Mouse (Mus musculus): ENCODE measurements around the gene Dydc2. TPM values are rescaled to one million over a fixed set of nuclear protein-coding genes. Genes with fewer than 3 reads are reported as not detected.

Gene Dydc2
- polyA plus RNA-seq, 1 experiment from 2014 or later = 0.28 TPM

DNA sequence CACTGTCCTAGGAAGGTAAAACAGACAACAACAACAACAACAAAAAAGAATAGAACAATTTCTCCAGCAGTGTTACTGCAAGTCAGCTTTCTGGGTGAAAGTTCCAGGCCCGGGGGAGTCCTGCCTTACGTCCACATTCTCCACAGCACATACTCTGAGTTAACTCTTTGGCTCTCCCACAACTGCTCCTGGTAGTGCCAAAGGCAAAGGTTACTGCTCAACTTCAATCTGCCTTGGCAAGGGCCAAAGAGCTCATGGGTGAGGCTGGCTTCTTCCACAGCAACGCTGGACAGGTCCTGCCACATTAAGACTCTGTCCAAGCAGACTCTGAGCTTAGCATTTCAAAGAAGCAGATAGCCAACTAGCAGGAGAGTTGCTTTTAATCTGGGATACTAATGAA lies 57.1 kb downstream of the Dydc2 start:
- Histone ChIP-seq H3K9ac (replicated peaks; ENCODE audit: low read length) (no peak overlapping the region), H3K27me3 (ENCODE audit: control insufficient read depth, insufficient read depth, low read length) (no peaks in the 10 kb centered on the region), H3K4me3 (replicated peaks; ENCODE audit: low read depth, low read length) (no peak overlapping the region), H3K4me1 (ENCODE audit: control insufficient read depth, insufficient read depth, low read length) (peaks cover 4% of the 10 kb centered on the region), H3K27ac (replicated peaks; ENCODE audit: low read depth, low read length) (no peak overlapping the region), H3K9me3 (ENCODE audit: control insufficient read depth, low read length) (no peaks in the 10 kb centered on the region), H3K36me3 (ENCODE audit: control insufficient read depth, insufficient read depth, low read length) (no peaks in the 10 kb centered on the region), H3K4me2 (ENCODE audit: low read length) (no peak overlapping the region)
- WGBS = 86% methylated on average over 3 of the region's 3 CpGs
- no peak for ATAC-seq (ENCODE audit: low FRiP score, low TSS enrichment)
- DNase-seq = no peak

DNA sequence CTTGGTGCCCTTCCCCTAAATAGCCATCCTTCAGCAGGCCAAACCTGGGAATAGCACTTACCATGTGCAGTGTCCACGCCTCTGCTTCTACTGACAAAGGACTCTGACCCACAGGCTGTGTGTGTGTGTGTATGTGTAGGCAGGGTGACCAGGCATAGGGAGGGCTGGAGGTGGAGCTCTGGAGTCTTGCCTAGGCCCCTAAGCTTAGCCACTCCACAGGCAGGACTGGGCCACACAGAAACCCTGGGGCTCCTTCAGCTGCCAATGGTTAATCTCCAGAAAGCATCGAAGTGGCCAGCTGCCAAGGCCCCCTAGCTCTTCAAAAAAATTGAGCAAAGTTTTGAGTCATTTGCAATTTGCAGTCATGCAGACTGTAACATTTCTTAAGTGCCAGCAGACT lies 60.9 kb downstream of the Dydc2 start:
- Histone ChIP-seq H3K27ac (replicated peaks; ENCODE audit: low read depth, low read length) (no peak overlapping the region), H3K36me3 (ENCODE audit: control insufficient read depth, insufficient read depth, low read length) (no peaks in the 10 kb centered on the region; the same call in 1 of the 2 replicates), H3K27me3 (ENCODE audit: control insufficient read depth, insufficient read depth, low read length) (no peaks in the 10 kb centered on the region), H3K4me2 (ENCODE audit: low read length) (no peak overlapping the region), H3K4me1 (ENCODE audit: control insufficient read depth, insufficient read depth, low read length) (peaks cover 14% of the 10 kb centered on the region), H3K9me3 (ENCODE audit: control insufficient read depth, low read length) (no peaks in the 10 kb centered on the region), H3K9ac (replicated peaks; ENCODE audit: low read length) (no peak overlapping the region), H3K4me3 (replicated peaks; ENCODE audit: low read depth, low read length) (no peak overlapping the region)
- DNase-seq (no peak), ATAC-seq (ENCODE audit: low FRiP score, low TSS enrichment) (no peak)
- WGBS = 63% methylated on average over 2 of the region's 2 CpGs

DNA sequence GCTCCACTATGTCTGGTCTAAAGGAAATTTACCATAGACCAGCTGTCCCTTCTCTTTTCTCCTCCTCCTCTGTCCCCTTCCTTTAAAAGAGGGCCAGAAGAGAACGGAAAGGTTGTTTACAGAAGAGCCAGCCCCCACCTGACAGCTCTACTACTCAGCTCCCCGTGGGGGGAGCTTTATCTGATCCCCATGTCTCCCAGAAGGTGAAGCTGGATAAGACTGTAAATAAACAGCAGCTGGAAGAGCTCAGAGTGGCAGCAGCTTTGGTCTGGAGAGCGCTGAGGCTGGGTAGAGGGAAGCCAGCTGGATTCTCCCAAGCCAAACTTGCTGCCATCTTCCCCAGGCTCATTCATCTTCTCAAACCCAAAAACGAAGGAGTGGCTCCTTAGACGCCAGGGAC lies 61.4 kb downstream of the Dydc2 start:
- Histone ChIP-seq H3K9me3 (ENCODE audit: control insufficient read depth, low read length) (no peaks in the 10 kb centered on the region), H3K4me2 (ENCODE audit: low read length) (no peak overlapping the region), H3K27ac (replicated peaks; ENCODE audit: low read depth, low read length) (no peak overlapping the region), H3K36me3 (ENCODE audit: control insufficient read depth, insufficient read depth, low read length) (no peaks in the 10 kb centered on the region; the same call in 1 of the 2 replicates), H3K4me1 (ENCODE audit: control insufficient read depth, insufficient read depth, low read length) (peaks cover 11% of the 10 kb centered on the region), H3K27me3 (ENCODE audit: control insufficient read depth, insufficient read depth, low read length) (no peaks in the 10 kb centered on the region), H3K4me3 (replicated peaks; ENCODE audit: low read depth, low read length) (no peak overlapping the region), H3K9ac (replicated peaks; ENCODE audit: low read length) (no peak overlapping the region)
- WGBS = 48% methylated on average over 5 of the region's 5 CpGs
- ATAC-seq (ENCODE audit: low FRiP score, low TSS enrichment) (no peak), DNase-seq (no peak)

DNA sequence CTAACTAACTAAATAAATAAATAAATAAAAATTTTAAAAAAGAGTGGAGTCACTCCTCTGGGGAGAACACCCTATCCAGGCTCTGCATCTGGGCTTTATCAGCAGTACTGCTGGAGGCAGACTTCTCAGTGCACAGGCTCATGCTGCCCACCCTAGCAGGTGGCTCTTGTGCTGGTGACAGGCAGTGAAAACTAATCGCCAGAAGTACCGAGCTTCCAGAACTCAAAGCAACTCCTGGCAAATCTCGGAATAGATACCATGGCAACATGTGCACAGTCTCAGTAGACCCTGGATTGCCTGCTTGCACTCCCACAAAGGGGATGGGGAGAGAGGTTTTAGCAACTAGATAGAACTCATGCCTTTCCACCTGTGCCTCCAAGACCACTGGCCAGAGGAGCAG lies 62.1 kb downstream of the Dydc2 start:
- Histone ChIP-seq H3K4me2 (ENCODE audit: low read length) (no peak overlapping the region), H3K9ac (replicated peaks; ENCODE audit: low read length) (no peak overlapping the region), H3K27ac (replicated peaks; ENCODE audit: low read depth, low read length) (no peak overlapping the region), H3K9me3 (ENCODE audit: control insufficient read depth, low read length) (no peaks in the 10 kb centered on the region), H3K36me3 (ENCODE audit: control insufficient read depth, insufficient read depth, low read length) (peaks cover 4% of the 10 kb centered on the region), H3K4me3 (replicated peaks; ENCODE audit: low read depth, low read length) (no peak overlapping the region), H3K27me3 (ENCODE audit: control insufficient read depth, insufficient read depth, low read length) (no peaks in the 10 kb centered on the region), H3K4me1 (ENCODE audit: control insufficient read depth, insufficient read depth, low read length) (peaks cover 11% of the 10 kb centered on the region)
- WGBS = 41% methylated on average over 3 of the region's 3 CpGs
- no peak for DNase-seq
- no peak for ATAC-seq (ENCODE audit: low FRiP score, low TSS enrichment)

DNA sequence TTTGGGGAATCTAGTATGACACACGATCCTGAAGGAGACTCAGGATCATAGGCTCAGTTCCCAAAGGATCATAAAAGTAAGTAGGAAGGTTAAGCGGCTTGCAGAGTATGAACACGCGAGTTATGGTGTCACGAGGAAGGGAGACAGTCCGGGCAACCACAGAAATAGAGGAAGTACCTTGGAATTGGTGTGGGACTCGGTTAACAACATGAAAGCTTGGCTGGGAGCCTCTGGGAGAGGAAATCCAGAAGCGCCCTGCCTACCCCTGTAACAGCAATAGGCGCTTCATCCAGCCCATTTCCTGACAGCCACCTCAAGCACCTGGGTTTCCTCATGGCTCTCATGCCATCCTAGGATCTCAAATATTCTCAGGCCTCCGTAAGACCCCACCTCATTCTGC lies 62.7 kb downstream of the Dydc2 start:
- Histone ChIP-seq H3K9me3 (ENCODE audit: control insufficient read depth, low read length) (no peaks in the 10 kb centered on the region), H3K27ac (replicated peaks; ENCODE audit: low read depth, low read length) (no peak overlapping the region), H3K4me3 (replicated peaks; ENCODE audit: low read depth, low read length) (no peak overlapping the region), H3K27me3 (ENCODE audit: control insufficient read depth, insufficient read depth, low read length) (no peaks in the 10 kb centered on the region), H3K9ac (replicated peaks; ENCODE audit: low read length) (no peak overlapping the region), H3K36me3 (ENCODE audit: control insufficient read depth, insufficient read depth, low read length) (peaks cover 10% of the 10 kb centered on the region), H3K4me1 (ENCODE audit: control insufficient read depth, insufficient read depth, low read length) (peaks cover 11% of the 10 kb centered on the region), H3K4me2 (ENCODE audit: low read length) (no peak overlapping the region)
- WGBS = 95% methylated on average over 10 of the region's 10 CpGs
- ATAC-seq (ENCODE audit: low FRiP score, low TSS enrichment) (no peak), DNase-seq (no peak)

DNA sequence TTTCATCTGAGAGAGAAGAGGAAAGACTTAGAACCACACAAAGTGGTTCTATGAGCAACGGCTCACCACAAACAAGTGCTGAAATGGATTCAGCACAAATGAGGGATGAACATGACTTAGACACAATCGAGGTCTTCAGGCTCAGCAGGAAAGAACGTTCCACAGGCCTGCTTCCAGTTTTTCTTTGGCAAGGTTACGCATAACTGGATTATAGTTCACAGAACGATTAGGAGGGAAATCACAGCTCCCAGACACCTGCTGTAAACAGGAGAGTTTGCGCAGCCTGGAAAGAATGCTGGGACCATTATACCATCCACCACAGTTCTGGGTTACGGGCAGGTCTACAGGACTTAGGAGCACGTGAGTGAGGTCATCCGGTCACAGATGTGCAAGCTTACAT lies 63.3 kb downstream of the Dydc2 start:
- H3K4me2 ChIP-seq (ENCODE audit: low read length) = no peak overlapping the region
- no peak overlapping the region for H3K27ac ChIP-seq (replicated peaks; ENCODE audit: low read depth, low read length)
- no peak overlapping the region for H3K4me3 ChIP-seq (replicated peaks; ENCODE audit: low read depth, low read length)
- no peak for DNase-seq
- H3K9ac ChIP-seq (replicated peaks; ENCODE audit: low read length) = no peak overlapping the region
- H3K36me3 ChIP-seq (ENCODE audit: control insufficient read depth, insufficient read depth, low read length) = peaks cover 13% of the 10 kb centered on the region
- 55% methylated on average over 9 of the region's 9 CpGs for WGBS
- no peaks in the 10 kb centered on the region for H3K9me3 ChIP-seq (ENCODE audit: control insufficient read depth, low read length)
- no peaks in the 10 kb centered on the region for H3K27me3 ChIP-seq (ENCODE audit: control insufficient read depth, insufficient read depth, low read length)
- peaks cover 11% of the 10 kb centered on the region for H3K4me1 ChIP-seq (ENCODE audit: control insufficient read depth, insufficient read depth, low read length)
- no peak for ATAC-seq (ENCODE audit: low FRiP score, low TSS enrichment)

DNA sequence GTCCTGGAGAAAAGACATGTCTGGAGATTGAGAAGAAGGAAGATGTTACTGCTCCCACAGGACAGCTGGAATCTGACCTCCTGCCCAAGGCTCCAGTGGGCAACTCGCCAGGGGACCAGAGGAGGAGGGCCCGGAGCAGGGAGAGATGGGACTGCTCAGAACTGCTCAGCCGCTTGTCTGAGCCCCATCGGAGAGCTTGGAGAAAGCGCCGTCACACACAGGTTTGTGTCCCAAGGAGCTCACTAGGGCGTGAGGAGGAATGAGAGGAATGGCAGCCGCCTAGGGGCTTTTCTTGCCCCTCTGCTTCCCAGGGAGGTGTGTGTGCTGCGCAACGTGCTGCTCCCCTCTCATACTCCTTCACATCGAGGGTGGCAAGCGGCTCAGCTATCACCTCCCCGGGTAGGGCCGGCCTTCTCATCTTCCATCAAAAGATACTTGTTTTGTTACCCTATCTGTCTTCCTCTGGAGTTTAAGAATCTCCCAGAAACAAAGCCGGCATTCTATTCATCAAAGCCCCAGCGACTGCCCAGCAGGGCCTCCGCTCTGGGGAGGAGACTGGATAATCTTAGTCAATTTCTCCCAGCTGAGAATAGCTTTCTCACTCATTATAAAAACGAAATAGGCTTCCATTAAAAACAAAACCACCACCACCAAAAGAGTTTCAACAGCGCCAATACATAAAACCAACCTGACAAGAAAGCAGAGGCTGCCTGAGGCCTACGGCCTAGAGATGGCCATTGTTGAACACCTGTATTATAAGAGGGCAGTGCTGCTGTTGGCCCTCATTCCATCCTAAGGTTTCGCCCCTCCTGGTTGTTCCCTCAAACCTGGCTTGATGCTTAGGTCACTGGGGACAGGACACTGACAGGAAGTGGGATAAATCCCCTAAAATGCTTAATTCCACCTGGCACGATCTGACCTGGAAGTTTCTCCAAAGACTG lies 64.5 kb downstream of the Dydc2 start:
- ATAC-seq (ENCODE audit: low FRiP score, low TSS enrichment) (no peak), DNase-seq (peak; percentile 45)
- H3K4me3 ChIP-seq (replicated peaks; ENCODE audit: low read depth, low read length) = no peak overlapping the region
- H3K4me2 ChIP-seq (ENCODE audit: low read length) = peak overlapping the region; percentile 38
- H3K9ac ChIP-seq (replicated peaks; ENCODE audit: low read length) = no peak overlapping the region
- no peak overlapping the region for H3K27ac ChIP-seq (replicated peaks; ENCODE audit: low read depth, low read length)
- H3K36me3 ChIP-seq (ENCODE audit: control insufficient read depth, insufficient read depth, low read length) = peaks cover 18% of the 10 kb centered on the region
- WGBS = 11% methylated on average over 22 of the region's 22 CpGs
- peaks cover 11% of the 10 kb centered on the region for H3K4me1 ChIP-seq (ENCODE audit: control insufficient read depth, insufficient read depth, low read length)
- no peaks in the 10 kb centered on the region for H3K9me3 ChIP-seq (ENCODE audit: control insufficient read depth, low read length)
- H3K27me3 ChIP-seq (ENCODE audit: control insufficient read depth, insufficient read depth, low read length) = no peaks in the 10 kb centered on the region

DNA sequence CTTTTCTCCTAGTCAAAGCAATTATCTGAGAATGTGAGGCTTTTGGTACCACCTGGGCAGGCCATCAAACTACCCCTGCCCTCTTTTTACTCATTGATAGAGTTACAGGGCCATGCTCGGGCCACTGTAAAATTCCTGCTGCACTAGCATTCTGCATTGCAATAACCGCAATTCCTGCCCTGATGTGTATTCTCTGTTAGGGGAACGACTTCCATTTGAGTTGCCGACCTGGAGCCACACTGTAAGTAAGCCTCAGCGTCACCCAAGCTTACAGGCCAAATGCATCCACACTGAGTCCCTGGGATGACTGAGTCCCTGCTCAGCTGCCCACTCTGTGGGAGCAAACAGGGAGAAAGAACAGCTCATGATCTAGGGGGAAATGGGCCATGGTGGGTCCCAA lies 67.4 kb downstream of the Dydc2 start:
- Histone ChIP-seq H3K27ac (replicated peaks; ENCODE audit: low read depth, low read length) (no peak overlapping the region), H3K9ac (replicated peaks; ENCODE audit: low read length) (no peak overlapping the region), H3K4me3 (replicated peaks; ENCODE audit: low read depth, low read length) (no peak overlapping the region), H3K4me1 (ENCODE audit: control insufficient read depth, insufficient read depth, low read length) (peaks cover 11% of the 10 kb centered on the region), H3K4me2 (ENCODE audit: low read length) (no peak overlapping the region), H3K27me3 (ENCODE audit: control insufficient read depth, insufficient read depth, low read length) (no peaks in the 10 kb centered on the region), H3K9me3 (ENCODE audit: control insufficient read depth, low read length) (no peaks in the 10 kb centered on the region), H3K36me3 (ENCODE audit: control insufficient read depth, insufficient read depth, low read length) (peaks cover 39% of the 10 kb centered on the region)
- ATAC-seq (ENCODE audit: low FRiP score, low TSS enrichment) (no peak), DNase-seq (no peak)
- WGBS = 90% methylated on average over 5 of the region's 5 CpGs

DNA sequence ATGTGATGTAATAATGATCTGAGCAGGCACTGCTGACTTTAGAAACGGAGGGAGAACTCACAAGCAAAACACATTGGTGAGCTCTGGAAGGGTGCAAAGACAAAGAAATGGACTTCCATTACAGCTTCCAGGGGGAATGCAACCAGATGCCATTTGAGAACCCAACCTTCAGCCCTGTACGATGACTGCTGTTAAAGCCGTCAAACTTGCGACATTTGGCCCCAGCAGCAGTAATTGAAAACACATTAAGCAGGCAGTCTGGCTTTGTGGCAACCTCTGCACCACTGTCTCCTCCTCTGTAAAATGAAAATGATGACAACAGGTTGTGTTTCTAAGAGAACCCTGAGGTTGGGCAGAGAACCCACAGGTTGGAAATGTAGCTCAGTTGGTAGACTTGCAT lies 68.2 kb downstream of the Dydc2 start:
- Histone ChIP-seq H3K9me3 (ENCODE audit: control insufficient read depth, low read length) (no peaks in the 10 kb centered on the region), H3K27ac (replicated peaks; ENCODE audit: low read depth, low read length) (no peak overlapping the region), H3K4me3 (replicated peaks; ENCODE audit: low read depth, low read length) (no peak overlapping the region), H3K36me3 (ENCODE audit: control insufficient read depth, insufficient read depth, low read length) (peaks cover 45% of the 10 kb centered on the region), H3K27me3 (ENCODE audit: control insufficient read depth, insufficient read depth, low read length) (no peaks in the 10 kb centered on the region), H3K4me1 (ENCODE audit: control insufficient read depth, insufficient read depth, low read length) (peaks cover 11% of the 10 kb centered on the region), H3K9ac (replicated peaks; ENCODE audit: low read length) (no peak overlapping the region), H3K4me2 (ENCODE audit: low read length) (no peak overlapping the region)
- ATAC-seq (ENCODE audit: low FRiP score, low TSS enrichment) = no peak
- DNase-seq = no peak
- WGBS = 93% methylated on average over 4 of the region's 4 CpGs
